Mouse (Mus musculus) effector memory CD4-positive, alpha-beta T cell, adult 7 months (primary cell): ENCODE results near the gene Slc6a12. TPM values are rescaled to one million over a fixed set of nuclear protein-coding genes. Genes with fewer than 3 reads are reported as not detected.

Experiments
- polyA plus RNA-seq: library from polyadenylated mRNA; unstranded; fragments of 100-300 nt; shearing (Covaris generic); gene quantifications from one replicate; pipeline ENCODE4 v1.2.1, GENCODE M21; 2017

The Slc6a12 gene
- not detected for polyA plus RNA-seq

DNA sequence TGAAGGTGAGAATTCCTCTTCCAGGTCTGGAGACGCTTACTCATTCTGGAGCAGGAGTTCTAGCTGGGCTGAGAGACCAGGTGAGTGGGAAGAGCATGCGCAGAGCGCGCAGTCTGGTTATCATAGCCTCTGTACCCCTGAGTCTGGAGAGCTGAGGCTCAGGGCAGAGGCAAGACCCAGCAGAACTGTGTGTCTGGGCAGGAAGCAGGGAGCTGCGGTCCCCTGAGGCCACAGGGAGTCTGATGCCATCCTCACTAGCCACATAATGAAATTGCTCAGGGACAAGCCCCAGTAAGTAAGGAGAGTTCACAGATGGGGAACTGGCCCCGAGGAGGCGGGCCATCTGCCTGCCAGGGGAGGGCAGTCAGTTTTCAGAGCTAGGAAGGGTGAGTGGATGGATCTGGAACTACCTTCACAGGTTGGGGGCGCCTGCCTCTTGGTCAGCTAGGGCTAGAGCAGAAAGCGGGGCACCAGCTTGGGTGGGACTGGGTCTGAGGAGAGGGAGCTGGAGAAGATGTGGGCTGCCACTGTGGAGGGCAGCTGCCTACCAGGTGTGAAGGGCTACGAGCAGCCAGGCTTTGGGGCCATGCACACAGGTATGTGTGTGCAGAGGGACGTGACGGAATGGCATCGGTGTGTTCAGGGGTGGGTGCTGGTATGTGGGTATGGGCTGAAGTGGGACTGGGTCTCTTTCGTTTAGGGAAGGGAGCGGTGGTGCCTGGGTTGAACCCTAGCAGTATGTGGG, at the start of gene Slc6a12:
Slc6a12 (plus strand) TSS at position 51 of the 745 bp plus-strand sequence.

DNA sequence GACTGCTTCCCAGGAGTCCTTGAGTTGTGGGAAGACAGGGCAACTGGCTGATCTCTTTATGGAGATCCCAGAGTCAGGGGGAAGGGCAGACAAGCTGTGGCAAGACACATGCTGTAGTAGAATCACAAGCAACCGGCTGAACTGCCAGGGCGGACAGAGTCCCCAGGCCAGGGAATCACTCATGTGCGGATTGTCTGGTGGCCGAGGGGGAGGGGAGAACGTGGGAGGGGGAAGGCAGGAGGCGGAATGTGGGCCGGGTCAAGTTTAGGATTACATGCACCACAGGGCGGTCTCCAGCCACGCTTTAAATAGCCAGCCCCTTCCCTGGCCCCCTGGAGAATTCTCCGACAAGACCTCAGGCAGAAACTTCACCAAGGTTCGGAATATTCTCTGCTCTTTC, 42.9 kb upstream of the Slc6a12 start, which contains the start of gene Slc6a13:
Slc6a13 (plus strand) TSS at position 274 of the 400 bp plus-strand sequence.

Other genes with a start within 250 kb of the Slc6a12 start
- 3.3 TPM for gene Mical3, start 212.1 kb upstream of the Slc6a12 start, polyA plus RNA-seq
- gene Pex26, start 159.4 kb upstream of the Slc6a12 start, polyA plus RNA-seq = 3.7 TPM
- 0.33 TPM for gene Tuba8, start 132.4 kb upstream of the Slc6a12 start, polyA plus RNA-seq
- 63.2 TPM for gene Usp18, start 97.2 kb upstream of the Slc6a12 start, polyA plus RNA-seq
- gene Slc6a13, start 42.8 kb upstream of the Slc6a12 start, polyA plus RNA-seq = not detected
- gene Iqsec3, start 130.6 kb downstream of the Slc6a12 start, polyA plus RNA-seq = not detected